Mouse (Mus musculus): ENCODE measurements at regions not wholly inside any gene's neighbourhood (a gene's known extent, or its start where the extent isn't known, plus 50 kb on each side); places are given as distances from the start of the nearest gene placed in this dataset.

DNA sequence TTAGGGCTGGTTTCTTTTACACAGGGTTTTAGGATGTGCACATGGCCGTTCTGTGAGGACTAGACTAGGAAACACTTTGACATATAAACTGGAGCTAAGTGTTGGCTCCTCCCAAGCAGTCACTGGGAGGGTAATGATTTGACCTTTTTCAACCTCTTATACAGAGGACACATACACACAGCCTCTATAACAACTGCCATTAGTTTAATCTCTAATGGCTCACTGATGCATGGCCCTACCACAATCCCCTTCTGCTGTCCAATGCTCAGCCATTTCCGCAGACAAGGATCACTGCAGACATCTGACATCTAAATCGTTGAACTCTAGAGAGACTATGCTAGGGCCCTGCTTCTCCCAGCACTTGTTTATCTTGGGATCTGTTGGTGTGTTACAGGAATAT lies 481.5 kb downstream of the Etnk1 start:
- TF ChIP-seq USF1 (IDR thresholded peaks at IDR 0.05; ENCODE audit: low read depth) = no peak
- TF ChIP-seq CTCF (IDR thresholded peaks at IDR 0.05; ENCODE audit: control insufficient read depth, insufficient read depth, insufficient read length) = no peak
- TF ChIP-seq MYOD1 (IDR thresholded peaks at IDR 0.05; ENCODE audit: control insufficient read depth, insufficient read length, low read depth) = no peak
